Mouse (Mus musculus) embryonic facial prominence, embryonic 13.5 days (tissue): ENCODE data around the gene Clic6. TPM values are rescaled to one million over a fixed set of nuclear protein-coding genes. Genes with fewer than 3 reads are reported as not detected.
"Not testable (repeated sequence)": the region's sequence is repeated elsewhere in the genome, so short reads cannot be mapped to it uniquely, and the experiment has no call there.

ENCODE experiments used
- ATAC-seq: fragments of 200-750 bp; cut with Nextera tagmentation; 2 replicates; pipeline ENCODE4 v1.8.0; 2017; ENCODE audit warnings: low read depth; ENCODE audit not compliant: insufficient number of reproducible peaks, insufficient read depth, low FRiP score, low TSS enrichment
- H3K27ac ChIP-seq: fragments of 300-500 bp; sonication (generic); 2 replicates; pipeline ENCODE4 v1.5.1; 2015; ENCODE audit warnings: moderate library complexity, mild to moderate bottlenecking, inconsistent platforms
- H3K27me3 ChIP-seq: fragments of 300-500 bp; sonication (generic); 2 replicates; pipeline ENCODE4 v1.6.1; 2015; ENCODE audit warnings: mild to moderate bottlenecking, inconsistent platforms
- H3K36me3 ChIP-seq: fragments of 300-500 bp; sonication (generic); 2 replicates; pipeline ENCODE4 v1.6.1; 2015; ENCODE audit warnings: mild to moderate bottlenecking, inconsistent platforms
- H3K4me1 ChIP-seq: fragments of 300-500 bp; sonication (generic); 2 replicates; pipeline ENCODE4 v1.6.1; 2015; ENCODE audit warnings: inconsistent platforms
- H3K4me2 ChIP-seq: fragments of 300-500 bp; sonication (generic); 2 replicates; pipeline ENCODE4 v1.6.1; 2015; ENCODE audit warnings: moderate library complexity, mild to moderate bottlenecking, inconsistent platforms
- H3K4me3 ChIP-seq: fragments of 300-500 bp; sonication (generic); 2 replicates; pipeline ENCODE4 v1.5.1; 2015; ENCODE audit warnings: mild to moderate bottlenecking, inconsistent platforms
- H3K9ac ChIP-seq: fragments of 300-500 bp; sonication (generic); 2 replicates; pipeline ENCODE4 v1.6.1; 2015; ENCODE audit warnings: mild to moderate bottlenecking, inconsistent platforms
- H3K9me3 ChIP-seq: fragments of 300-500 bp; sonication (generic); 2 replicates; pipeline ENCODE4 v1.6.1; 2016; ENCODE audit warnings: inconsistent platforms
- WGBS: fragments of 180-500 bp; shearing (Covaris S2); methylation state at CpG from one replicate; pipeline ENCODE4 v1.1.7; 2015; ENCODE audit warnings: mixed read lengths; 5-methylcytosine and 5-hydroxymethylcytosine counted together
- polyA plus RNA-seq: library from polyadenylated mRNA; unstranded; fragments of >200 nt; fragmentation: Nextera tagmentation; extraction: Ambion mirVana; gene quantifications from 2 replicates; pipeline ENCODE4 v1.2.1, GENCODE M21; 2015

The Clic6 gene
- polyA plus RNA-seq, 1 experiment from 2014 or later = 3.0 TPM

- 52% methylated on average over 5 of the region's 5 CpGs for WGBS
- H3K4me1 ChIP-seq = peaks cover 15% of the 10 kb centered on the region
- no peaks in the 10 kb centered on the region for H3K36me3 ChIP-seq
These were observed 17.6 kb downstream of the Clic6 start for GRCm38 (mm10) chr16:92503105-92503504.

GRCm38 (mm10) chr16:92507573-92507972 lies 22.0 kb downstream of the Clic6 start:
- Histone ChIP-seq H3K4me3 (no peak overlapping the region), H3K27me3 (0 out of 2 replicates have a peak, but pooled peaks cover 5% of the 10 kb centered on the region), H3K4me1 (peaks cover 3% of the 10 kb centered on the region; the same call in 1 of the 2 replicates), H3K9me3 (no peaks in the 10 kb centered on the region), H3K4me2 (no peak overlapping the region), H3K36me3 (no peaks in the 10 kb centered on the region), H3K27ac (no peak overlapping the region), H3K9ac (no peak overlapping the region)
- no peak for ATAC-seq
- WGBS = 82% methylated on average over 4 of the region's 4 CpGs

More at GRCm38 (mm10) chr16:92503105-92503504, 17.6 kb downstream of the Clic6 start:
- no peaks in the 10 kb centered on the region for H3K9me3 ChIP-seq
- H3K9ac ChIP-seq = no peak overlapping the region
- no peak overlapping the region for H3K4me3 ChIP-seq
- peaks cover 43% of the 10 kb centered on the region for H3K27me3 ChIP-seq
- no peak overlapping the region for H3K27ac ChIP-seq
- no peak for ATAC-seq
- no peak overlapping the region for H3K4me2 ChIP-seq

- no peaks in the 10 kb centered on the region for H3K36me3 ChIP-seq
- 65% methylated on average over 13 of the region's 13 CpGs for WGBS
- ATAC-seq = no peak
These were observed 25.6 kb downstream of the Clic6 start for GRCm38 (mm10) chr16:92510835-92511772.

GRCm38 (mm10) chr16:92511773-92512391 lies 26.3 kb downstream of the Clic6 start:
- WGBS = 54% methylated on average over 5 of the region's 5 CpGs
- no peak overlapping the region for H3K27ac ChIP-seq
- no peak overlapping the region for H3K9ac ChIP-seq
- peaks cover 3% of the 10 kb centered on the region; the same call in 1 of the 2 replicates for H3K4me1 ChIP-seq
- H3K4me2 ChIP-seq = no peak overlapping the region
- H3K9me3 ChIP-seq = no peaks in the 10 kb centered on the region
- no peak overlapping the region for H3K4me3 ChIP-seq
- H3K27me3 ChIP-seq = peaks cover 7% of the 10 kb centered on the region; the same call in 1 of the 2 replicates
- H3K36me3 ChIP-seq = no peaks in the 10 kb centered on the region
- ATAC-seq = no peak

More at GRCm38 (mm10) chr16:92510835-92511772, 25.6 kb downstream of the Clic6 start:
- Histone ChIP-seq H3K4me2 (no peak overlapping the region), H3K4me3 (no peak overlapping the region), H3K27ac (no peak overlapping the region), H3K4me1 (peaks cover 3% of the 10 kb centered on the region; the same call in 1 of the 2 replicates), H3K9me3 (no peaks in the 10 kb centered on the region), H3K9ac (no peak overlapping the region), H3K27me3 (peaks cover 7% of the 10 kb centered on the region; the same call in 1 of the 2 replicates)

GRCm38 (mm10) chr16:92514896-92515295 lies 29.4 kb downstream of the Clic6 start:
- not testable (repeated sequence) for H3K9me3 ChIP-seq, H3K4me1 ChIP-seq, H3K27ac ChIP-seq, H3K4me3 ChIP-seq, ATAC-seq, H3K4me2 ChIP-seq, H3K36me3 ChIP-seq, H3K27me3 ChIP-seq, H3K9ac ChIP-seq
- 72% methylated on average over 9 of the region's 9 CpGs for WGBS

- H3K9ac ChIP-seq = no peak overlapping the region
- H3K9me3 ChIP-seq = no peaks in the 10 kb centered on the region
- H3K27ac ChIP-seq = no peak overlapping the region
- H3K4me2 ChIP-seq = no peak overlapping the region
- peaks cover 7% of the 10 kb centered on the region; the same call in 1 of the 2 replicates for H3K27me3 ChIP-seq
- ATAC-seq = no peak
- H3K36me3 ChIP-seq = no peaks in the 10 kb centered on the region
- 87% methylated on average over 9 of the region's 9 CpGs for WGBS
- peaks cover 9% of the 10 kb centered on the region for H3K4me1 ChIP-seq
- H3K4me3 ChIP-seq = no peak overlapping the region
These were observed 30.6 kb downstream of the Clic6 start for GRCm38 (mm10) chr16:92516139-92516538.

GRCm38 (mm10) chr16:92518718-92519117 lies 33.2 kb downstream of the Clic6 start:
- H3K4me1 ChIP-seq = peaks cover 13% of the 10 kb centered on the region
- no peak overlapping the region for H3K27ac ChIP-seq
- H3K9me3 ChIP-seq = no peaks in the 10 kb centered on the region
- WGBS = 47% methylated on average over 4 of the region's 4 CpGs
- ATAC-seq = no peak
- H3K36me3 ChIP-seq = no peaks in the 10 kb centered on the region
- H3K4me3 ChIP-seq = no peak overlapping the region
- H3K4me2 ChIP-seq = no peak overlapping the region
- H3K27me3 ChIP-seq = 0 out of 2 replicates have a peak, but pooled peaks cover 4% of the 10 kb centered on the region
- H3K9ac ChIP-seq = no peak overlapping the region

- Histone ChIP-seq H3K9ac (no peak overlapping the region), H3K9me3 (no peaks in the 10 kb centered on the region), H3K27me3 (no peaks in the 10 kb centered on the region), H3K4me1 (peaks cover 13% of the 10 kb centered on the region), H3K4me2 (no peak overlapping the region), H3K4me3 (no peak overlapping the region), H3K36me3 (no peaks in the 10 kb centered on the region), H3K27ac (no peak overlapping the region)
- 56% methylated on average over 13 of the region's 13 CpGs for WGBS
- no peak for ATAC-seq
These were observed 34.4 kb downstream of the Clic6 start for GRCm38 (mm10) chr16:92519820-92520492.

GRCm38 (mm10) chr16:92523351-92523750 lies 37.8 kb downstream of the Clic6 start:
- Histone ChIP-seq H3K4me2 (no peak overlapping the region), H3K27ac (no peak overlapping the region), H3K27me3 (no peaks in the 10 kb centered on the region), H3K9ac (no peak overlapping the region), H3K36me3 (no peaks in the 10 kb centered on the region), H3K4me1 (peaks cover 13% of the 10 kb centered on the region), H3K4me3 (no peak overlapping the region), H3K9me3 (no peaks in the 10 kb centered on the region)
- 77% methylated on average over 8 of the region's 8 CpGs for WGBS
- no peak for ATAC-seq

GRCm38 (mm10) chr16:92524651-92525050 lies 39.1 kb downstream of the Clic6 start:
- H3K9me3 ChIP-seq = no peaks in the 10 kb centered on the region
- H3K27me3 ChIP-seq = no peaks in the 10 kb centered on the region
- no peak overlapping the region for H3K4me3 ChIP-seq
- H3K36me3 ChIP-seq = no peaks in the 10 kb centered on the region
- H3K9ac ChIP-seq = no peak overlapping the region
- H3K4me2 ChIP-seq = no peak overlapping the region
- ATAC-seq = no peak
- WGBS = 82% methylated on average over 8 of the region's 8 CpGs
- 0 out of 2 replicates have a peak, but pooled peaks cover 8% of the 10 kb centered on the region for H3K4me1 ChIP-seq
- no peak overlapping the region for H3K27ac ChIP-seq

- Histone ChIP-seq H3K36me3 (no peaks in the 10 kb centered on the region), H3K9me3 (no peaks in the 10 kb centered on the region), H3K4me1 (0 out of 2 replicates have a peak, but pooled peaks cover 8% of the 10 kb centered on the region), H3K27me3 (no peaks in the 10 kb centered on the region), H3K27ac (no peak overlapping the region), H3K9ac (no peak overlapping the region), H3K4me2 (no peak overlapping the region), H3K4me3 (no peak overlapping the region)
- ATAC-seq = no peak
- 73% methylated on average over 10 of the region's 10 CpGs for WGBS
These were observed 40.4 kb downstream of the Clic6 start for GRCm38 (mm10) chr16:92525919-92526318.
